Mouse (Mus musculus) ES-E14 (cell line): ENCODE measurements around the gene Mc1r.

Experiments
- CHD2 ChIP-seq: IDR thresholded peaks from 2 replicates; pipeline ENCODE4 v1.6.1; 2014; ENCODE audit warnings: mild to moderate bottlenecking, low read depth, low read length, inconsistent platforms
- HCFC1 ChIP-seq: IDR thresholded peaks from 2 replicates; pipeline ENCODE4 v1.6.1; 2012; ENCODE audit warnings: low read length, inconsistent platforms, borderline replicate concordance; ENCODE audit not compliant: insufficient read depth
- MAFK ChIP-seq: IDR thresholded peaks from 2 replicates; pipeline ENCODE4 v1.6.1; 2014; ENCODE audit warnings: mild to moderate bottlenecking, low read depth, low read length, inconsistent platforms; ENCODE audit not compliant: insufficient read depth
- ZC3H11A ChIP-seq: IDR thresholded peaks from 2 replicates; pipeline ENCODE4 v1.6.1; 2012; ENCODE audit warnings: low read depth, mild to moderate bottlenecking, inconsistent platforms, low read length, borderline replicate concordance
- ZNF384 ChIP-seq: IDR thresholded peaks from 2 replicates; pipeline ENCODE4 v1.6.1; 2012; ENCODE audit warnings: low read depth, low read length, inconsistent platforms

- no peak for TF ChIP-seq CHD2
- TF ChIP-seq MAFK = no peak
- no peak for TF ChIP-seq ZNF384
- no peak for TF ChIP-seq HCFC1
- TF ChIP-seq ZC3H11A = no peak
These were observed 30.8 kb upstream of the Mc1r start for GRCm38 (mm10) chr8:123376106-123376505.
